In the genomic region with DNA sequence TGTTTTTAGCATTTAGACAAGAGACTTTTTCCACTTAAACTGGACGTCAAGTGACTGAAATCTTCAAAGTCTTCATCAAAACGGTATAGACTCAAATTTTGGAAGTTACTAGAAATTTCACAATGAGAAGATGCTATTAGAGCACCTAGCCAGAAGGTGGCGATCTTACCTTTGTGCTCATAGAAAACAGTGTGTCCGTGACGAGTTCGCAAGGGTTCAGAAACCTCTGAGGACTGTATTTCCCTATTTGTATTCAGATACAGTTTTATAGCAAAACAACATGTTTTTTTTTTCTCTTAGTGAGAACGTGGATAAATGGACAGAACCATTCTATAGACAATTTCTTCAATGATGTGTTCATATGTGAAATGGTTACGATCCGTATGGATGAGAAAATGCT, we compare ENCODE assay signal across 9 mouse cellular contexts. TPM values are rescaled to one million over a fixed set of nuclear protein-coding genes. Genes with fewer than 3 reads are reported as not detected.
DNase-seq lines count a peak whose midpoint lies in the region; ATAC-seq lines count a peak whose summit lies in the region.
"Had no signal": no experiment of that assay in that cellular context is flagged by ENCODE, and none has a peak within 500 bp of the region (broad histone marks: within the 10 kb centered on the region; RNA-seq: fewer than 3 reads in every experiment).

No protein-coding gene starts in this region.

- ATAC-seq in heart, embryonic 13.5 days (ENCODE audit: extremely low read depth, insufficient number of reproducible peaks, low FRiP score, low TSS enrichment), result no peak

- 0 out of 2 replicates have a peak overlapping the region, but pooled peaks have one; percentile 8 for H3K4me2 ChIP-seq in heart, embryonic 13.5 days
- H3K4me2 ChIP-seq: limb, embryonic 15.5 days had no signal

- no peak overlapping the region for H3K9ac ChIP-seq in heart, embryonic 13.5 days
- H3K9ac ChIP-seq: limb, embryonic 15.5 days had no signal

- no peaks in the 10 kb centered on the region for H3K4me1 ChIP-seq in heart, embryonic 13.5 days
- H3K4me1 ChIP-seq: limb, embryonic 15.5 days had no signal

- H3K9me3 ChIP-seq in heart, embryonic 13.5 days, result no peaks in the 10 kb centered on the region
- H3K9me3 ChIP-seq: limb, embryonic 15.5 days had no signal

- H3K27me3 ChIP-seq in heart, embryonic 13.5 days (replicated peaks), result no peaks in the 10 kb centered on the region
- H3K27me3 ChIP-seq: limb, embryonic 15.5 days had no signal

- no peaks in the 10 kb centered on the region for H3K36me3 ChIP-seq in heart, embryonic 13.5 days
- H3K36me3 ChIP-seq: limb, embryonic 15.5 days had no signal

- WGBS in heart, embryonic 13.5 days, result 33% methylated on average over 9 of the region's 9 CpGs

- no peak for DNase-seq in heart, adult 11 months
- peak; percentile 31 for DNase-seq in urinary bladder, postnatal 25 days (ENCODE audit: low spot score)
- no peak for DNase-seq in urinary bladder, postnatal 10 days (ENCODE audit: low spot score)
- peak; percentile 28 to 65 for DNase-seq in cerebellum, postnatal 25 days
- peak; percentile 54 for DNase-seq in kidney, adult 9 months
- peak; percentile 68 for DNase-seq in lung, postnatal 36 days
- DNase-seq in yolk sac, embryonic 10.5 days (ENCODE audit: low spot score), result no peak

- H3K4me3 ChIP-seq in heart, embryonic 13.5 days, result no peak overlapping the region
- H3K4me3 ChIP-seq: limb, embryonic 15.5 days had no signal

- H3K27ac ChIP-seq in heart, embryonic 13.5 days (replicated peaks), result no peak overlapping the region
- H3K27ac ChIP-seq: limb, embryonic 15.5 days had no signal

RNA-seq across cellular contexts. Expression of a gene that starts 37.3 kb away (rescaled TPM):
- polyA plus RNA-seq in heart, embryonic 13.5 days (2015; fragmentation: Nextera tagmentation; extraction: Ambion mirVana), result not detected in 2 replicates
- polyA plus RNA-seq: limb, embryonic 15.5 days had no signal

Comparison
In these comparisons a context has a peak if more than half of its experiments do, and no peak if none do; other contexts are left out.
1. DNase-seq: peak in urinary bladder, postnatal 25 days (single experiment), cerebellum, postnatal 25 days (2 of 2), kidney, adult 9 months (single experiment) and lung, postnatal 36 days (single experiment); none in heart, adult 11 months (single experiment), urinary bladder, postnatal 10 days (single experiment) and yolk sac, embryonic 10.5 days (single experiment).